Mouse (Mus musculus) bone marrow, adult 2 months (tissue): Measurements from ENCODE around the gene Rfx8.

Source experiments
- CTCF ChIP-seq: fragments of 200-500 bp; IDR thresholded peaks from 2 replicates; pipeline ENCODE4 v1.5.1; 2011; ENCODE audit warnings: low read length, control low read depth; ENCODE audit not compliant: control insufficient read depth, insufficient read depth
- POLR2A ChIP-seq: fragments of 200-500 bp; IDR thresholded peaks from 2 replicates; pipeline ENCODE4 v1.6.1; 2011; ENCODE audit warnings: low read depth, mild to moderate bottlenecking, control low read depth, low read length, borderline replicate concordance; ENCODE audit not compliant: control insufficient read depth

GRCm38 (mm10) chr1:39720186-39720585 is 611 bp downstream of the Rfx8 start:
- no peak for TF ChIP-seq CTCF
- TF ChIP-seq POLR2A, result no peak
